Mouse (Mus musculus) heart, embryonic 10.5 days (tissue): ENCODE data around the gene Ppm1d. TPM values are rescaled to one million over a fixed set of nuclear protein-coding genes. Genes with fewer than 3 reads are reported as not detected.

Experiments used
- DNase-seq: peaks from one replicate; pipeline ENCODE4 v3.0.0-alpha.2; 2017; ENCODE audit warnings: low spot score
- H3K27ac ChIP-seq: fragments of 300-500 bp; sonication (generic); 2 replicates; pipeline ENCODE4 v1.5.1; 2016; ENCODE audit warnings: mild to moderate bottlenecking
- H3K27me3 ChIP-seq: fragments of 300-500 bp; sonication (generic); 2 replicates; pipeline ENCODE4 v1.6.1; 2016; ENCODE audit warnings: mild to moderate bottlenecking; ENCODE audit not compliant: poor library complexity, insufficient read depth, severe bottlenecking
- H3K36me3 ChIP-seq: fragments of 300-500 bp; sonication (generic); 2 replicates; pipeline ENCODE4 v1.6.1; 2016; ENCODE audit warnings: mild to moderate bottlenecking, moderate library complexity
- H3K4me1 ChIP-seq: fragments of 300-500 bp; sonication (generic); 2 replicates; pipeline ENCODE4 v1.6.1; 2016; ENCODE audit warnings: mild to moderate bottlenecking
- H3K4me3 ChIP-seq: fragments of 300-500 bp; sonication (generic); 2 replicates; pipeline ENCODE4 v1.5.1; 2016; ENCODE audit warnings: mild to moderate bottlenecking, moderate library complexity
- H3K9me3 ChIP-seq: fragments of 300-500 bp; sonication (generic); 2 replicates; pipeline ENCODE4 v1.6.1; 2016; ENCODE audit warnings: mild to moderate bottlenecking, moderate library complexity
- WGBS: fragments of 180-500 bp; shearing (Covaris S2); methylation state at CpG from one replicate; pipeline ENCODE4 v1.1.7; 2016; 5-methylcytosine and 5-hydroxymethylcytosine counted together
- polyA plus RNA-seq: library from polyadenylated mRNA; unstranded; fragments of >200 nt; fragmentation: Nextera tagmentation; extraction: Ambion mirVana; gene quantifications from 2 replicates; pipeline ENCODE4 v1.2.1, GENCODE M21; 2016

Ppm1d gene
- polyA plus RNA-seq, 1 experiment from 2014 or later, result 17.7 TPM

- H3K27ac ChIP-seq, result peak overlapping the region; percentile 44; the same call in 1 of the 2 replicates
- H3K9me3 ChIP-seq, result no peaks in the 10 kb centered on the region
- 85% methylated on average over 7 of the region's 7 CpGs for WGBS
- H3K36me3 ChIP-seq, result peaks cover 67% of the 10 kb centered on the region
- no peaks in the 10 kb centered on the region for H3K27me3 ChIP-seq
- no peak for DNase-seq
- peak overlapping the region; percentile 27; the same call in 1 of the 2 replicates for H3K4me3 ChIP-seq
- H3K4me1 ChIP-seq, result no peaks in the 10 kb centered on the region
These were observed 29.1 kb downstream of the Ppm1d start for GRCm38 (mm10) chr11:85340070-85340616.

GRCm38 (mm10) chr11:85352539-85353380 is 41.7 kb downstream of the Ppm1d start, which contains the start of gene Bcas3:
Gene Bcas3 (plus strand): TSS chr11:85353167.
- Histone ChIP-seq H3K27me3 (no peaks in the 10 kb centered on the region), H3K36me3 (0 out of 2 replicates have a peak, but pooled peaks cover 4% of the 10 kb centered on the region), H3K4me1 (peaks cover 12% of the 10 kb centered on the region; the same call in 1 of the 2 replicates), H3K4me3 (peak within 1 kb of the TSS; percentile 72), H3K9me3 (no peaks in the 10 kb centered on the region), H3K27ac (peak within 1 kb of the TSS; percentile 84)
- under 1% methylated on average over 47 of the region's 47 CpGs for WGBS
- DNase-seq, result peak; percentile 100

- no peak for DNase-seq
- Histone ChIP-seq H3K4me1 (peaks cover 12% of the 10 kb centered on the region; the same call in 1 of the 2 replicates), H3K4me3 (peak overlapping the region; percentile 72), H3K9me3 (no peaks in the 10 kb centered on the region), H3K27ac (no peak overlapping the region), H3K27me3 (no peaks in the 10 kb centered on the region), H3K36me3 (0 out of 2 replicates have a peak, but pooled peaks cover 4% of the 10 kb centered on the region)
- WGBS, result 63% methylated on average over 4 of the region's 4 CpGs
These were observed 42.8 kb downstream of the Ppm1d start for GRCm38 (mm10) chr11:85353819-85354218.

- H3K4me1 ChIP-seq, result no peaks in the 10 kb centered on the region
- H3K9me3 ChIP-seq, result no peaks in the 10 kb centered on the region
- H3K4me3 ChIP-seq, result no peak overlapping the region
- no peak overlapping the region for H3K27ac ChIP-seq
- H3K36me3 ChIP-seq, result peaks cover 15% of the 10 kb centered on the region; the same call in 1 of the 2 replicates
- no peaks in the 10 kb centered on the region for H3K27me3 ChIP-seq
- DNase-seq, result no peak
- WGBS, result 87% methylated on average over 6 of the region's 6 CpGs
These were observed 48.6 kb downstream of the Ppm1d start for GRCm38 (mm10) chr11:85359641-85360040.

- H3K4me1 ChIP-seq, result no peaks in the 10 kb centered on the region
- H3K27ac ChIP-seq, result no peak overlapping the region
- H3K4me3 ChIP-seq, result no peak overlapping the region
- peaks cover 23% of the 10 kb centered on the region; the same call in 1 of the 2 replicates for H3K36me3 ChIP-seq
- 85% methylated on average over 8 of the region's 8 CpGs for WGBS
- no peaks in the 10 kb centered on the region for H3K9me3 ChIP-seq
- H3K27me3 ChIP-seq, result no peaks in the 10 kb centered on the region
- DNase-seq, result no peak
These were observed 50.6 kb downstream of the Ppm1d start for GRCm38 (mm10) chr11:85361621-85362020.

- peaks cover 26% of the 10 kb centered on the region; the same call in 1 of the 2 replicates for H3K36me3 ChIP-seq
- H3K27me3 ChIP-seq, result no peaks in the 10 kb centered on the region
- 91% methylated on average over 3 of the region's 3 CpGs for WGBS
- no peaks in the 10 kb centered on the region for H3K9me3 ChIP-seq
- H3K4me1 ChIP-seq, result no peaks in the 10 kb centered on the region
- H3K27ac ChIP-seq, result no peak overlapping the region
- no peak overlapping the region for H3K4me3 ChIP-seq
- no peak for DNase-seq
These were observed 55.1 kb downstream of the Ppm1d start for GRCm38 (mm10) chr11:85366168-85366567.

- Histone ChIP-seq H3K4me3 (no peak overlapping the region), H3K36me3 (peaks cover 30% of the 10 kb centered on the region; the same call in 1 of the 2 replicates), H3K4me1 (no peaks in the 10 kb centered on the region), H3K27me3 (no peaks in the 10 kb centered on the region), H3K27ac (no peak overlapping the region), H3K9me3 (no peaks in the 10 kb centered on the region)
- WGBS, result 79% methylated on average over 3 of the region's 3 CpGs
- DNase-seq, result no peak
These were observed 56.8 kb downstream of the Ppm1d start for GRCm38 (mm10) chr11:85367823-85368222.

- Histone ChIP-seq H3K4me1 (peaks cover 3% of the 10 kb centered on the region; the same call in 1 of the 2 replicates), H3K4me3 (no peak overlapping the region), H3K27me3 (no peaks in the 10 kb centered on the region), H3K9me3 (no peaks in the 10 kb centered on the region), H3K27ac (no peak overlapping the region), H3K36me3 (0 out of 2 replicates have a peak, but pooled peaks cover 3% of the 10 kb centered on the region)
- DNase-seq, result no peak
- 84% methylated on average over 3 of the region's 3 CpGs for WGBS
These were observed 68.0 kb downstream of the Ppm1d start for GRCm38 (mm10) chr11:85379091-85379490.

- Histone ChIP-seq H3K4me1 (peaks cover 3% of the 10 kb centered on the region; the same call in 1 of the 2 replicates), H3K27me3 (no peaks in the 10 kb centered on the region), H3K4me3 (no peak overlapping the region), H3K36me3 (no peaks in the 10 kb centered on the region), H3K9me3 (no peaks in the 10 kb centered on the region), H3K27ac (no peak overlapping the region)
- DNase-seq, result no peak
- 24% methylated on average over 1 of the region's 1 CpGs for WGBS
These were observed 69.0 kb downstream of the Ppm1d start for GRCm38 (mm10) chr11:85380046-85380445.

- Histone ChIP-seq H3K9me3 (no peaks in the 10 kb centered on the region), H3K36me3 (no peaks in the 10 kb centered on the region), H3K4me3 (no peak overlapping the region), H3K4me1 (peaks cover 3% of the 10 kb centered on the region; the same call in 1 of the 2 replicates), H3K27ac (no peak overlapping the region), H3K27me3 (no peaks in the 10 kb centered on the region)
- peak; percentile 80 for DNase-seq
- WGBS, result 25% methylated on average over 4 of the region's 4 CpGs
These were observed 71.0 kb downstream of the Ppm1d start for GRCm38 (mm10) chr11:85382055-85382454.

- no peaks in the 10 kb centered on the region for H3K4me1 ChIP-seq
- no peaks in the 10 kb centered on the region for H3K9me3 ChIP-seq
- H3K27ac ChIP-seq, result peak overlapping the region; percentile 3; the same call in 1 of the 2 replicates
- WGBS, result 84% methylated on average over 7 of the region's 7 CpGs
- no peak overlapping the region for H3K4me3 ChIP-seq
- no peak for DNase-seq
- H3K27me3 ChIP-seq, result no peaks in the 10 kb centered on the region
- H3K36me3 ChIP-seq, result no peaks in the 10 kb centered on the region
These were observed 73.2 kb downstream of the Ppm1d start for GRCm38 (mm10) chr11:85383975-85384821.

GRCm38 (mm10) chr11:85392179-85392863 is 81.3 kb downstream of the Ppm1d start:
- Histone ChIP-seq H3K27ac (0 out of 2 replicates have a peak overlapping the region, but pooled peaks have one; percentile 11), H3K9me3 (no peaks in the 10 kb centered on the region), H3K36me3 (no peaks in the 10 kb centered on the region), H3K4me1 (peaks cover 2% of the 10 kb centered on the region; the same call in 1 of the 2 replicates), H3K4me3 (no peak overlapping the region), H3K27me3 (no peaks in the 10 kb centered on the region)
- 70% methylated on average over 12 of the region's 12 CpGs for WGBS
- DNase-seq, result no peak
